Mouse (Mus musculus) limb, embryonic 14.5 days (tissue): ENCODE results near the gene Dock1. TPM values are rescaled to one million over a fixed set of nuclear protein-coding genes. Genes with fewer than 3 reads are reported as not detected.

Experiments
- ATAC-seq: fragments of 200-750 bp; cut with Nextera tagmentation; 2 replicates; pipeline ENCODE4 v1.8.0; 2017; ENCODE audit warnings: low read depth, moderate number of reproducible peaks, moderate TSS enrichment; ENCODE audit not compliant: low FRiP score
- DNase-seq: peaks from one replicate; pipeline ENCODE4 v3.0.0-alpha.2; 2015; ENCODE audit warnings: low spot score
- H3K27ac ChIP-seq: fragments of 300-500 bp; sonication (generic); replicated peaks from 2 replicates; pipeline ENCODE4 v1.5.1; 2014; ENCODE audit warnings: low read depth, mild to moderate bottlenecking, low read length, moderate library complexity, mixed read lengths
- H3K27me3 ChIP-seq: fragments of 300-500 bp; sonication (generic); 2 replicates; pipeline ENCODE4 v1.6.1; 2014; ENCODE audit warnings: low read length, mixed read lengths; ENCODE audit not compliant: control insufficient read depth, insufficient read depth
- H3K36me3 ChIP-seq: fragments of 300-500 bp; sonication (generic); 2 replicates; pipeline ENCODE4 v1.6.1; 2014; ENCODE audit warnings: mild to moderate bottlenecking, low read length, moderate library complexity, mixed read lengths; ENCODE audit not compliant: control insufficient read depth, insufficient read depth
- H3K4me1 ChIP-seq: fragments of 300-500 bp; sonication (generic); 2 replicates; pipeline ENCODE4 v1.6.1; 2014; ENCODE audit warnings: antibody characterized with exemption, low read length, mixed read lengths; ENCODE audit not compliant: control insufficient read depth, insufficient read depth
- H3K4me2 ChIP-seq: fragments of 300-500 bp; sonication (generic); replicated peaks from 2 replicates; pipeline ENCODE4 v1.6.1; 2014; ENCODE audit warnings: low read depth, mild to moderate bottlenecking, low read length, moderate library complexity; ENCODE audit not compliant: severe bottlenecking
- H3K4me3 ChIP-seq: fragments of 300-500 bp; sonication (generic); replicated peaks from 2 replicates; pipeline ENCODE4 v1.5.1; 2014; ENCODE audit warnings: low read length
- H3K9ac ChIP-seq: fragments of 300-500 bp; sonication (generic); 2 replicates; pipeline ENCODE4 v1.6.1; 2014; ENCODE audit warnings: mild to moderate bottlenecking, low read depth, low read length, moderate library complexity; ENCODE audit not compliant: severe bottlenecking
- H3K9me3 ChIP-seq: fragments of 300-500 bp; sonication (generic); 2 replicates; pipeline ENCODE4 v1.6.1; 2016; ENCODE audit warnings: low read length; ENCODE audit not compliant: control insufficient read depth
- POLR2A ChIP-seq: fragments of 200-500 bp; IDR thresholded peaks from 2 replicates; pipeline ENCODE4 v1.8.0; 2012; ENCODE audit warnings: inconsistent platforms, mild to moderate bottlenecking, moderate library complexity, borderline replicate concordance; ENCODE audit not compliant: insufficient read depth, insufficient read length; ENCODE audit errors: extremely low read depth
- WGBS: fragments of 180-500 bp; shearing (Covaris S2); extraction: QIAGEN DNeasy Blood & Tissue Kit; methylation state at CpG from one replicate; pipeline ENCODE4 v1.1.7; 2014; 5-methylcytosine and 5-hydroxymethylcytosine counted together
- polyA plus RNA-seq, 2 experiments: library from polyadenylated mRNA; depleted of rRNA in 1 of 2; stranded (reverse) in 1 of 2; unstranded in 1 of 2; fragments of >200 nt; fragmentation: Nextera tagmentation in 1 of 2; extraction: Ambion mirVana in 1 of 2; gene quantifications; 2 replicates each; pipeline versions ENCODE4 v1.2.1 to v1.2.3; 2012 to 2014

Dock1 gene
- polyA plus RNA-seq, 2 experiments, result 35.7 to 40.0 TPM

- no peak overlapping the region for H3K4me2 ChIP-seq
Measured at GRCm38 (mm10) chr7:135221475-135221874, 551.0 kb downstream of the Dock1 start.

More at GRCm38 (mm10) chr7:135221475-135221874, 551.0 kb downstream of the Dock1 start:
- H3K4me1 ChIP-seq, result no peaks in the 10 kb centered on the region
- no peaks in the 10 kb centered on the region for H3K36me3 ChIP-seq
- no peaks in the 10 kb centered on the region for H3K9me3 ChIP-seq
- ATAC-seq (no peak), DNase-seq (no peak)
- no peak for TF ChIP-seq POLR2A
- H3K9ac ChIP-seq, result no peak overlapping the region
- H3K27me3 ChIP-seq, result no peaks in the 10 kb centered on the region
- no peak overlapping the region for H3K27ac ChIP-seq
- no peak overlapping the region for H3K4me3 ChIP-seq
- WGBS, result 84% methylated on average over 2 of the region's 2 CpGs
